Mouse (Mus musculus) G1E (cell line): ENCODE data around the gene Cysrt1.

Experiments
- CTCF ChIP-seq: IDR thresholded peaks from 2 replicates; pipeline ENCODE4 v1.5.1; 2012; ENCODE audit warnings: low read depth, low read length, inconsistent platforms, mixed read lengths
- GATA1 ChIP-seq: IDR thresholded peaks from 2 replicates; pipeline ENCODE4 v1.6.1; 2012; ENCODE audit warnings: borderline replicate concordance, low read length, inconsistent platforms, mixed read lengths
- POLR2AphosphoS5 ChIP-seq: IDR thresholded peaks from 2 replicates; pipeline ENCODE4 v1.6.1; 2012; ENCODE audit warnings: low read depth, low read length, inconsistent platforms; ENCODE audit not compliant: insufficient replicate concordance
- TAL1 ChIP-seq: conservative IDR thresholded peaks from 2 replicates; pipeline ENCODE4 v1.6.1; 2012; ENCODE audit warnings: low read depth, low read length, inconsistent platforms, mixed read lengths

- no peak for TF ChIP-seq CTCF
- no peak for TF ChIP-seq TAL1
- no peak for TF ChIP-seq POLR2AphosphoS5
- no peak for TF ChIP-seq GATA1
Measured at GRCm38 (mm10) chr2:25234551-25235220, 7.6 kb downstream of the Cysrt1 start.
